Mouse (Mus musculus) kidney, embryonic 16.5 days (tissue): ENCODE results near the gene Ubash3a. TPM values are rescaled to one million over a fixed set of nuclear protein-coding genes. Genes with fewer than 3 reads are reported as not detected.

Experiments
- ATAC-seq: fragments of 200-750 bp; cut with Nextera tagmentation; 2 replicates; pipeline ENCODE4 v1.8.0; 2017; ENCODE audit warnings: moderate TSS enrichment; ENCODE audit not compliant: low FRiP score, low TSS enrichment
- H3K27ac ChIP-seq: fragments of 300-500 bp; sonication (generic); 2 replicates; pipeline ENCODE4 v1.5.1; 2014; ENCODE audit warnings: low read length
- H3K27me3 ChIP-seq: fragments of 300-500 bp; sonication (generic); 2 replicates; pipeline ENCODE4 v1.6.1; 2014; ENCODE audit warnings: low read length, control low read depth, mixed read lengths; ENCODE audit not compliant: insufficient read depth
- H3K36me3 ChIP-seq: fragments of 300-500 bp; sonication (generic); 2 replicates; pipeline ENCODE4 v1.6.1; 2014; ENCODE audit warnings: low read length, control low read depth, mixed read lengths; ENCODE audit not compliant: insufficient read depth
- H3K4me1 ChIP-seq: fragments of 300-500 bp; sonication (generic); 2 replicates; pipeline ENCODE4 v1.6.1; 2014; ENCODE audit warnings: low read length, control low read depth, mixed read lengths; ENCODE audit not compliant: insufficient read depth
- H3K4me2 ChIP-seq: fragments of 300-500 bp; sonication (generic); replicated peaks from 2 replicates; pipeline ENCODE4 v1.6.1; 2014; ENCODE audit warnings: low read depth, low read length
- H3K4me3 ChIP-seq: fragments of 300-500 bp; sonication (generic); 2 replicates; pipeline ENCODE4 v1.5.1; 2014; ENCODE audit warnings: mild to moderate bottlenecking, low read length
- H3K9ac ChIP-seq: fragments of 300-500 bp; sonication (generic); replicated peaks from 2 replicates; pipeline ENCODE4 v1.6.1; 2014; ENCODE audit warnings: low read length
- H3K9me3 ChIP-seq: fragments of 300-500 bp; sonication (generic); 2 replicates; pipeline ENCODE4 v1.6.1; 2016; ENCODE audit warnings: low read length, control low read depth
- WGBS: fragments of 180-500 bp; shearing (Covaris S2); extraction: QIAGEN DNeasy Blood & Tissue Kit; methylation state at CpG from one replicate; pipeline ENCODE4 v1.1.7; 2014; 5-methylcytosine and 5-hydroxymethylcytosine counted together
- polyA plus RNA-seq: library from polyadenylated mRNA; unstranded; fragments of >200 nt; fragmentation: Nextera tagmentation; extraction: Ambion mirVana; gene quantifications from 2 replicates; pipeline ENCODE4 v1.2.1, GENCODE M21; 2015

Ubash3a gene
- polyA plus RNA-seq: 0.28 and 0.40 TPM in 2 replicates

- Histone ChIP-seq H3K4me2 (no peak within 1 kb of the TSS), H3K4me3 (no peak within 1 kb of the TSS), H3K4me1 (peaks cover 4% of the 10 kb centered on the region; the same call in 1 of the 2 replicates), H3K27me3 (no peaks in the 10 kb centered on the region), H3K9me3 (no peaks in the 10 kb centered on the region), H3K36me3 (no peaks in the 10 kb centered on the region), H3K9ac (no peak within 1 kb of the TSS), H3K27ac (no peak within 1 kb of the TSS)
- no peak for ATAC-seq
- 61% methylated on average over 12 of the region's 12 CpGs for WGBS
Measured at GRCm38 (mm10) chr17:31207771-31208334, at the start of gene Ubash3a. Ubash3a (plus strand) TSS chr17:31207873.

- Histone ChIP-seq H3K36me3 (no peaks in the 10 kb centered on the region), H3K9me3 (no peaks in the 10 kb centered on the region), H3K4me3 (no peak overlapping the region), H3K27ac (no peak overlapping the region), H3K4me2 (no peak overlapping the region), H3K4me1 (0 out of 2 replicates have a peak, but pooled peaks cover 5% of the 10 kb centered on the region), H3K27me3 (no peaks in the 10 kb centered on the region), H3K9ac (no peak overlapping the region)
- no peak for ATAC-seq
- WGBS: 78% methylated on average over 6 of the region's 6 CpGs
Measured at GRCm38 (mm10) chr17:31157921-31158320, 49.8 kb upstream of the Ubash3a start.

- Histone ChIP-seq H3K27ac (no peak overlapping the region; the same call in 1 of the 2 replicates), H3K9me3 (no peaks in the 10 kb centered on the region), H3K4me2 (no peak overlapping the region), H3K4me1 (no peaks in the 10 kb centered on the region), H3K9ac (no peak overlapping the region), H3K36me3 (no peaks in the 10 kb centered on the region), H3K4me3 (no peak overlapping the region), H3K27me3 (no peaks in the 10 kb centered on the region)
- WGBS: 71% methylated on average over 4 of the region's 4 CpGs
- no peak for ATAC-seq
Measured at GRCm38 (mm10) chr17:31160291-31160690, 47.4 kb upstream of the Ubash3a start.

GRCm38 (mm10) chr17:31162607-31163006, 45.1 kb upstream of the Ubash3a start:
- Histone ChIP-seq H3K4me3 (no peak overlapping the region), H3K27ac (no peak overlapping the region), H3K9ac (no peak overlapping the region)

GRCm38 (mm10) chr17:31163821-31164220, 43.9 kb upstream of the Ubash3a start:
- Histone ChIP-seq H3K4me2 (no peak overlapping the region), H3K9me3 (no peaks in the 10 kb centered on the region), H3K4me1 (no peaks in the 10 kb centered on the region), H3K27ac (no peak overlapping the region), H3K27me3 (no peaks in the 10 kb centered on the region), H3K4me3 (no peak overlapping the region), H3K9ac (no peak overlapping the region), H3K36me3 (no peaks in the 10 kb centered on the region)
- whole genome bisulfite sequencing: 71% methylated on average over 2 of the region's 2 CpGs
- no peak for ATAC-seq

More at GRCm38 (mm10) chr17:31162607-31163006, 45.1 kb upstream of the Ubash3a start:
- Histone ChIP-seq H3K9me3 (no peaks in the 10 kb centered on the region), H3K4me1 (no peaks in the 10 kb centered on the region), H3K4me2 (no peak overlapping the region), H3K27me3 (no peaks in the 10 kb centered on the region), H3K36me3 (no peaks in the 10 kb centered on the region)
- 83% methylated on average over 12 of the region's 12 CpGs for WGBS
- ATAC-seq: no peak

GRCm38 (mm10) chr17:31165127-31165526, 42.5 kb upstream of the Ubash3a start, which contains the start of gene Tff1:
Tff1 (minus strand) TSS chr17:31165277.
- H3K27me3 ChIP-seq: no peaks in the 10 kb centered on the region
- no peak within 1 kb of the TSS for H3K4me2 ChIP-seq
- H3K4me1 ChIP-seq: no peaks in the 10 kb centered on the region
- no peak for ATAC-seq
- H3K9ac ChIP-seq: no peak within 1 kb of the TSS
- H3K36me3 ChIP-seq: no peaks in the 10 kb centered on the region
- H3K9me3 ChIP-seq: no peaks in the 10 kb centered on the region
- 85% methylated on average over 6 of the region's 6 CpGs for WGBS
- no peak within 1 kb of the TSS for H3K4me3 ChIP-seq
- H3K27ac ChIP-seq: no peak within 1 kb of the TSS

GRCm38 (mm10) chr17:31169796-31170195, 37.9 kb upstream of the Ubash3a start:
- H3K9me3 ChIP-seq: no peaks in the 10 kb centered on the region
- H3K27ac ChIP-seq: no peak overlapping the region
- ATAC-seq: no peak
- H3K4me2 ChIP-seq: no peak overlapping the region
- WGBS: 76% methylated on average over 5 of the region's 5 CpGs
- H3K9ac ChIP-seq: no peak overlapping the region
- no peaks in the 10 kb centered on the region for H3K36me3 ChIP-seq
- no peaks in the 10 kb centered on the region for H3K4me1 ChIP-seq
- no peaks in the 10 kb centered on the region for H3K27me3 ChIP-seq
- H3K4me3 ChIP-seq: no peak overlapping the region

- Histone ChIP-seq H3K27me3 (no peaks in the 10 kb centered on the region), H3K4me3 (no peak overlapping the region), H3K9me3 (no peaks in the 10 kb centered on the region), H3K4me2 (no peak overlapping the region), H3K4me1 (no peaks in the 10 kb centered on the region), H3K27ac (no peak overlapping the region), H3K36me3 (no peaks in the 10 kb centered on the region), H3K9ac (no peak overlapping the region)
- no peak for ATAC-seq
- whole genome bisulfite sequencing: 86% methylated on average over 4 of the region's 4 CpGs
Measured at GRCm38 (mm10) chr17:31176321-31176720, 31.4 kb upstream of the Ubash3a start.

GRCm38 (mm10) chr17:31181490-31181889, 26.2 kb upstream of the Ubash3a start:
- no peak overlapping the region for H3K4me2 ChIP-seq
- no peaks in the 10 kb centered on the region for H3K36me3 ChIP-seq
- H3K27me3 ChIP-seq: no peaks in the 10 kb centered on the region
- no peaks in the 10 kb centered on the region for H3K4me1 ChIP-seq
- no peak overlapping the region for H3K4me3 ChIP-seq
- H3K9me3 ChIP-seq: no peaks in the 10 kb centered on the region
- 88% methylated on average over 4 of the region's 4 CpGs for WGBS
- ATAC-seq: no peak
- no peak overlapping the region for H3K9ac ChIP-seq
- no peak overlapping the region for H3K27ac ChIP-seq

GRCm38 (mm10) chr17:31183180-31183974, 24.3 kb upstream of the Ubash3a start:
- H3K4me3 ChIP-seq: no peak overlapping the region
- no peaks in the 10 kb centered on the region for H3K9me3 ChIP-seq
- WGBS: 58% methylated on average over 12 of the region's 12 CpGs
- no peaks in the 10 kb centered on the region for H3K36me3 ChIP-seq
- H3K27ac ChIP-seq: no peak overlapping the region
- no peak for ATAC-seq
- no peaks in the 10 kb centered on the region for H3K4me1 ChIP-seq
- H3K9ac ChIP-seq: no peak overlapping the region
- H3K4me2 ChIP-seq: no peak overlapping the region
- no peaks in the 10 kb centered on the region for H3K27me3 ChIP-seq
